ENCODE assay signal across 8 mouse cellular contexts in the genomic region with DNA sequence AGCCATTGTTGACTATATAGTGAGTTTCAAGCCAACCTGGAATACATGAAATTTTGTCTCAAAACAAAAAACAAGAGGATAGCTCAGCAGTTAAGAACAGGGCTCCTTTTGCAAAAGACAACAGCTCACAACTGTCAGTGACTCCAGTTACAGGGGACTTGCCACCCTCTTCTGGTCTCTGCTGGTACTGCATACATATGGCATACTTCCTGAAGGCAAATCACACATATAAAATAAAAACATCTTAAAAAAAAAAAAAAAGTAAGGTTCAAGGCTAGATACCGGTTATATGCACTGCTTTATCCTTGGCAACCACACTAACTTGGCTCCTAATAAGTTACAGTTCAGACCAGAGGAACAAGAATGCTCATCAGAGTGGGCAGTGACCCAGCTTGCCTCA. TPM values are rescaled to one million over a fixed set of nuclear protein-coding genes. Genes with fewer than 3 reads are reported as not detected.
A peak's percentile ranks its signal among the peaks of the same experiment; 100 is the strongest.
DNase-seq lines count a peak whose midpoint lies in the region; ATAC-seq and TF ChIP-seq lines count a peak whose summit lies in the region.

No protein-coding gene starts in this region.

- H3K27ac ChIP-seq in forebrain, postnatal 0 days (ENCODE audit: low read depth, low read length): peak overlapping the region; percentile 89; the same call in 1 of the 2 replicates
- no peak overlapping the region for H3K27ac ChIP-seq in hindbrain, embryonic 12.5 days

- peak; percentile 36 for ATAC-seq in Patski
- ATAC-seq in forebrain, postnatal 0 days: no peak
- no peak for ATAC-seq in hindbrain, embryonic 12.5 days (ENCODE audit: low FRiP score)

- POLR2A ChIA-PET in Patski (lab: Charles Lee): interaction anchor here (0.7 kb wide), 1 partner anchor 43 kb away, joined by 3 read pairs; no protein-coding TSS in a partner anchor

- CTCF ChIA-PET in Patski (lab: Charles Lee): interaction anchor here (0.7 to 2.2 kb wide), 9 partner anchors 11 to 93 kb away, joined by 3 to 14 read pairs (median 4); no protein-coding TSS in a partner anchor

- peak overlapping the region; percentile 43; the same call in 1 of the 2 replicates for H3K9ac ChIP-seq in forebrain, postnatal 0 days
- H3K9ac ChIP-seq in hindbrain, embryonic 12.5 days: peak overlapping the region; percentile 68

- peaks cover 10% of the 10 kb centered on the region; the same call in 1 of the 2 replicates for H3K4me1 ChIP-seq in forebrain, postnatal 0 days (ENCODE audit: insufficient read depth)
- H3K4me1 ChIP-seq in hindbrain, embryonic 12.5 days: peaks cover 13% of the 10 kb centered on the region

- in situ Hi-C loops in Patski (cut with MboI; ENCODE audit: low pct_unique_long_range_greater_than_20kb): no loop called here

- peak overlapping the region; percentile 48 for H3K4me3 ChIP-seq in forebrain, postnatal 0 days (ENCODE audit: low read depth, low read length)
- peak overlapping the region; percentile 49 for H3K4me3 ChIP-seq in hindbrain, embryonic 12.5 days

- 3% methylated on average over 1 of the region's 1 CpGs for WGBS in forebrain, postnatal 0 days
- WGBS in hindbrain, embryonic 12.5 days: 0% methylated on average over 1 of the region's 1 CpGs

- TF ChIP-seq CTCF in Patski (IDR thresholded peaks at IDR 0.05): peak; percentile 67
- peak; percentile 83 for TF ChIP-seq CTCF in forebrain, postnatal 0 days (IDR thresholded peaks at IDR 0.05; ENCODE audit: low read depth)

- H3K27me3 ChIP-seq in Patski: no peaks in the 10 kb centered on the region
- H3K27me3 ChIP-seq in forebrain, postnatal 0 days (ENCODE audit: insufficient read depth, low read length): no peaks in the 10 kb centered on the region
- H3K27me3 ChIP-seq in hindbrain, embryonic 12.5 days: no peaks in the 10 kb centered on the region

- H3K4me2 ChIP-seq in forebrain, postnatal 0 days (ENCODE audit: low read depth): peak overlapping the region; percentile 47
- H3K4me2 ChIP-seq in hindbrain, embryonic 12.5 days (replicated peaks): peak overlapping the region; percentile 56

- H3K36me3 ChIP-seq in forebrain, postnatal 0 days (ENCODE audit: insufficient read depth): no peaks in the 10 kb centered on the region
- no peaks in the 10 kb centered on the region for H3K36me3 ChIP-seq in hindbrain, embryonic 12.5 days

- H3K9me3 ChIP-seq in forebrain, postnatal 0 days (ENCODE audit: low read length): no peaks in the 10 kb centered on the region
- H3K9me3 ChIP-seq in hindbrain, embryonic 12.5 days (replicated peaks): no peaks in the 10 kb centered on the region

- DNase-seq in Patski (ENCODE audit: low read depth, low spot score): peak; percentile 38
- DNase-seq in cerebellum, adult 9-10 months: peak; percentile 89
- DNase-seq in forebrain, postnatal 0 days: peak; percentile 90
- DNase-seq in layer of hippocampus, adult 9-11 months: peak; percentile 69
- peak; percentile 91 for DNase-seq in lung, postnatal 10 days
- DNase-seq in retina, adult 2 months (ENCODE audit: low read depth, low spot score): peak; percentile 68
- peak; percentile 68 to 75 for DNase-seq in thymus, postnatal 36 days

RNA-seq across cellular contexts. Expression of gene Zfp667, which starts 3.6 kb away (rescaled TPM):
- 3.6 TPM for polyA plus RNA-seq in Patski (2021)
- total RNA-seq in forebrain, postnatal 0 days (2014; rRNA removed): 6.9 and 10.0 TPM in 2 replicates
- 9.9 and 13.1 TPM in 2 replicates for polyA plus RNA-seq in forebrain, postnatal 0 days (2015; fragmentation: Nextera tagmentation; extraction: Ambion mirVana)
- 15.5 and 19.7 TPM in 2 replicates for polyA plus RNA-seq in hindbrain, embryonic 12.5 days (2016; fragmentation: Nextera tagmentation; extraction: Ambion mirVana)

RNA-seq across cellular contexts. Expression of gene Epp13, which starts 30.2 kb away (rescaled TPM):
- not detected for polyA plus RNA-seq in Patski (2021)
- total RNA-seq in forebrain, postnatal 0 days (2014; rRNA removed): not detected in 2 replicates
- 0.40 and 0.44 TPM in 2 replicates for polyA plus RNA-seq in forebrain, postnatal 0 days (2015; fragmentation: Nextera tagmentation; extraction: Ambion mirVana)
- polyA plus RNA-seq in hindbrain, embryonic 12.5 days (2016; fragmentation: Nextera tagmentation; extraction: Ambion mirVana): not detected in 2 replicates

RNA-seq across cellular contexts. Expression of gene Zfp583, which starts 48.3 kb away (rescaled TPM):
- not detected for polyA plus RNA-seq in Patski (2021)
- 12.3 and 13.1 TPM in 2 replicates for total RNA-seq in forebrain, postnatal 0 days (2014; rRNA removed)
- 11.7 and 13.2 TPM in 2 replicates for polyA plus RNA-seq in forebrain, postnatal 0 days (2015; fragmentation: Nextera tagmentation; extraction: Ambion mirVana)
- 10.8 and 12.1 TPM in 2 replicates for polyA plus RNA-seq in hindbrain, embryonic 12.5 days (2016; fragmentation: Nextera tagmentation; extraction: Ambion mirVana)

Comparison
In these comparisons a context has a peak if more than half of its experiments do, and no peak if none do; other contexts are left out.
1. DNase-seq: peak in every context shown above with its lines; median percentile 91 in lung, postnatal 10 days; 90 in forebrain, postnatal 0 days; 89 in cerebellum, adult 9-10 months; 72 in thymus, postnatal 36 days; 69 in layer of hippocampus, adult 9-11 months; 68 in retina, adult 2 months; 38 in Patski.
2. RNA of gene Zfp583, which starts 48.3 kb away (polyA plus RNA-seq): 11.7 to 13.2 TPM in forebrain, postnatal 0 days and 10.8 to 12.1 TPM in hindbrain, embryonic 12.5 days; not detected in Patski (single experiment); every median in the first group is over 10 times any median in the second.